Mouse (Mus musculus) C2C12 (cell line): Measurements from ENCODE around the gene Efcab5.

Source experiments
- CTCF ChIP-seq: IDR thresholded peaks from one replicate; pipeline ENCODE4 v1.5.1; 2011; ENCODE audit not compliant: control insufficient read depth, insufficient read depth, insufficient read length
- MYOD1 ChIP-seq: IDR thresholded peaks from one replicate; pipeline ENCODE4 v1.6.1; 2011; ENCODE audit warnings: low read depth; ENCODE audit not compliant: control insufficient read depth, insufficient read length

- no peak for TF ChIP-seq MYOD1
- no peak for TF ChIP-seq CTCF
Observed at GRCm38 (mm10) chr11:77235267-77235666, 46.5 kb upstream of the Efcab5 start.
